Comparison of ENCODE assay signal across 8 mouse cellular contexts in the genomic region with DNA sequence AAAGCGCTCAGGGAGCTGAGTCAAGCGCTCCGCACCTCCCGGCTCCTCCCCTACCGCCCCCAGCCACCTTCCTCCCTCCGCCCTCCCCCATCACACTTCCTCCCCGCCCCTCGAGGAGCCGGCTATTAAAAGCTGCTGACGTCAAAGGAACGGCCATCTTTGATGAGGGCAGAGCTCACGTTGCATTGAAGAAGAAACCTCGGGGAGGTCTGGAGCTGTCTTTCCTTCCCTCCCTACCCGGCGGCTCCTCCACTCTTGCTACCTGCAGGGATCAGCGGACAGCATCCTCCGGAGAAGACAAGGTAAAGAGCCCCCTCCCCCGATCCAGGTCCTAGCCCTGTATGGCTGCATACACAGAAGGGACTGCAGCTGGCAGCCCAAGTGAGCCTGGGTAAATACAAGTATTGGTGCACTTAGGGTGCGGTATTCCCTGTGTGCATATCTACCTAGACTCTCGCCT. TPM values are rescaled to one million over a fixed set of nuclear protein-coding genes. Genes with fewer than 3 reads are reported as not detected.
DNase-seq lines count a peak whose midpoint lies in the region; ATAC-seq lines count a peak whose summit lies in the region.

A gene (plus strand): TSS at position 155 of the 460 bp plus-strand sequence.

- H3K9ac ChIP-seq in hindbrain, embryonic 14.5 days, result peak within 1 kb of the TSS; percentile 66
- H3K9ac ChIP-seq in limb, embryonic 11.5 days (ENCODE audit: low read length), result no peak within 1 kb of the TSS

- H3K27me3 ChIP-seq in hindbrain, embryonic 14.5 days (ENCODE audit: control insufficient read depth, insufficient read depth, low read length), result no peaks in the 10 kb centered on the region
- no peaks in the 10 kb centered on the region for H3K27me3 ChIP-seq in limb, embryonic 11.5 days (ENCODE audit: control insufficient read depth, insufficient read depth, low read length)

- peaks cover 29% of the 10 kb centered on the region for H3K4me1 ChIP-seq in hindbrain, embryonic 14.5 days (replicated peaks; ENCODE audit: control insufficient read depth, insufficient read depth, low read length)
- H3K4me1 ChIP-seq in limb, embryonic 11.5 days (ENCODE audit: control insufficient read depth, insufficient read depth, low read length), result peaks cover 5% of the 10 kb centered on the region; the same call in 1 of the 2 replicates

- H3K9me3 ChIP-seq in hindbrain, embryonic 14.5 days (ENCODE audit: control insufficient read depth, low read length), result no peaks in the 10 kb centered on the region
- no peaks in the 10 kb centered on the region for H3K9me3 ChIP-seq in limb, embryonic 11.5 days (ENCODE audit: control insufficient read depth, low read length)

- WGBS in hindbrain, embryonic 14.5 days, result 0% methylated on average over 20 of the region's 20 CpGs
- under 1% methylated on average over 20 of the region's 20 CpGs for whole genome bisulfite sequencing in limb, embryonic 11.5 days

- no peaks in the 10 kb centered on the region for H3K36me3 ChIP-seq in hindbrain, embryonic 14.5 days (replicated peaks; ENCODE audit: control insufficient read depth, insufficient read depth)
- no peaks in the 10 kb centered on the region for H3K36me3 ChIP-seq in limb, embryonic 11.5 days (ENCODE audit: control insufficient read depth, insufficient read depth, low read length)

- DNase-seq in urinary bladder, postnatal 14 days (ENCODE audit: low spot score), result peak; percentile 8
- DNase-seq in urinary bladder, adult 18-20 months (ENCODE audit: low spot score in 2 of 2), result no peak
- peak; percentile 95 for DNase-seq in embryo, embryonic 10.5 days (ENCODE audit: low spot score)
- peak; percentile 97 for DNase-seq in hindbrain, embryonic 14.5 days (ENCODE audit: low spot score)
- peak; percentile 79 for DNase-seq in limb, embryonic 11.5 days (ENCODE audit: low spot score)
- DNase-seq in right cerebral cortex, postnatal 10 days (ENCODE audit: low spot score in 2 of 2), result peak; percentile 94 to 95
- DNase-seq in T-cell, adult 2 months (ENCODE audit: low spot score), result no peak
- no peak for DNase-seq in spleen, adult 12 weeks (ENCODE audit: low spot score)

- peak within 1 kb of the TSS; percentile 68 for H3K4me2 ChIP-seq in hindbrain, embryonic 14.5 days (replicated peaks)
- peak within 1 kb of the TSS; percentile 60 for H3K4me2 ChIP-seq in limb, embryonic 11.5 days (ENCODE audit: low read depth, severe bottlenecking)

- peak within 1 kb of the TSS; percentile 55 for H3K4me3 ChIP-seq in hindbrain, embryonic 14.5 days (replicated peaks; ENCODE audit: low read length)
- H3K4me3 ChIP-seq in limb, embryonic 11.5 days (ENCODE audit: low read depth, low read length), result peak within 1 kb of the TSS; percentile 34

- peak within 1 kb of the TSS; percentile 93 for H3K27ac ChIP-seq in hindbrain, embryonic 14.5 days
- H3K27ac ChIP-seq in limb, embryonic 11.5 days (replicated peaks; ENCODE audit: low read depth, low read length), result no peak within 1 kb of the TSS

- ATAC-seq in hindbrain, embryonic 14.5 days (ENCODE audit: low FRiP score), result peak; percentile 87
- peak; percentile 48 for ATAC-seq in limb, embryonic 11.5 days (ENCODE audit: insufficient number of reproducible peaks, low FRiP score, low TSS enrichment, low read depth)

RNA-seq across cellular contexts. Expression of the gene that starts here (rescaled TPM):
- 266 and 270 TPM in 2 replicates for polyA plus RNA-seq in hindbrain, embryonic 14.5 days (2014; fragmentation: Nextera tagmentation; extraction: Ambion mirVana)
- polyA plus RNA-seq in limb, embryonic 11.5 days (2014; fragmentation: Nextera tagmentation; extraction: Ambion mirVana), result 0.44 and 0.93 TPM in 2 replicates

Comparison
In these comparisons a context has a peak if more than half of its experiments do, and no peak if none do; other contexts are left out.
1. RNA of the gene that starts here (polyA plus RNA-seq): 266 to 270 TPM in hindbrain, embryonic 14.5 days; 0.44 to 0.93 TPM in limb, embryonic 11.5 days; every median in the first group is over 100 times any median in the second.
2. DNase-seq: peak in urinary bladder, postnatal 14 days (single experiment), embryo, embryonic 10.5 days (single experiment), hindbrain, embryonic 14.5 days (single experiment) and right cerebral cortex, postnatal 10 days (2 of 2); none in urinary bladder, adult 18-20 months (0 of 2), T-cell, adult 2 months (single experiment) and spleen, adult 12 weeks (single experiment).
3. Peak in DNase-seq, ATAC-seq, H3K4me3 ChIP-seq and H3K4me2 ChIP-seq in limb, embryonic 11.5 days; RNA of the gene not detected or under 1 TPM.